Mouse (Mus musculus) spleen, postnatal 10 days (tissue): ENCODE data around the gene Maged2.
"Not testable (repeated sequence)": the region's sequence is repeated elsewhere in the genome, so short reads cannot be mapped to it uniquely, and the experiment has no call there.

Experiments used
- DNase-seq, 2 experiments: peaks; one replicate each; pipeline ENCODE4 v3.0.0; 2021 to 2022; ENCODE audit warnings: low spot score in 2 of 2

Maged2 gene

DNA sequence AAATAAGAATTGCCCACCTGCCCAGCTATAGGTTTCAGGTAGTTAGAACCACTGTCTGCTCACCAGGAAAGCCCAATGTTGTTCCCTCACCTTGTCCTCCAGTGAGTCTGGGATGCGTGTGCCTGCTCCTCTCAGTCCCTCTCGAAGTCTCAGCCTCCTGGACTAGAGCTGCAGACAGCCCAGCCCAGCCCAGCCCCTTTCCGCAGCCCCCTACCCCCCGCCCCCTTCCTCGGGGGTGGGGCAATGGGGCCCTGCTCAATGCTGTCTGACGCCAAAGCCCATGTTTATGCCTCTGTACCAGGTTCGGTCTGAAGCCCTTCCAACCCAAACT is at the start of gene Maged2:
Gene Maged2 (minus strand): TSS at position 207 of the 331 bp plus-strand sequence.
- no peak for DNase-seq

DNA sequence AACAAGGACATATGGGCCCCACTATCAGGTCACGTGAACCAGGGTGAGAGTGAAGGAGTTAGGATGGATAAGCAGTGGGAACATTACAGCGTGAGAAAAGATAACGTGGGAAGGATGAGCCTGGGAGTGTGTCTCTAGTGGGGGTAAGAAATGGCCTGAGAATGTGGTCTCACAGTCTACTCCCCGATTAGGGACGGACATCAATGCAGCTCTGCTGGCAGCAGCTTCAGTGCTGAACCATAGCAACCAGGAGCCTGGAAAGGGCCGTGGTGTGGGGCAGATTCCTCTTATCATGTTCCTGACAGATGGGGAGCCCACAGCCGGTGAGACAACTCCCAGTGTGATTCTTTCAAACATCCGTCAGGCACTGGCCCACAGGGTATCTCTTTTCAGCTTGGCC is 34.1 kb upstream of the Maged2 start:
- DNase-seq: no peak

DNA sequence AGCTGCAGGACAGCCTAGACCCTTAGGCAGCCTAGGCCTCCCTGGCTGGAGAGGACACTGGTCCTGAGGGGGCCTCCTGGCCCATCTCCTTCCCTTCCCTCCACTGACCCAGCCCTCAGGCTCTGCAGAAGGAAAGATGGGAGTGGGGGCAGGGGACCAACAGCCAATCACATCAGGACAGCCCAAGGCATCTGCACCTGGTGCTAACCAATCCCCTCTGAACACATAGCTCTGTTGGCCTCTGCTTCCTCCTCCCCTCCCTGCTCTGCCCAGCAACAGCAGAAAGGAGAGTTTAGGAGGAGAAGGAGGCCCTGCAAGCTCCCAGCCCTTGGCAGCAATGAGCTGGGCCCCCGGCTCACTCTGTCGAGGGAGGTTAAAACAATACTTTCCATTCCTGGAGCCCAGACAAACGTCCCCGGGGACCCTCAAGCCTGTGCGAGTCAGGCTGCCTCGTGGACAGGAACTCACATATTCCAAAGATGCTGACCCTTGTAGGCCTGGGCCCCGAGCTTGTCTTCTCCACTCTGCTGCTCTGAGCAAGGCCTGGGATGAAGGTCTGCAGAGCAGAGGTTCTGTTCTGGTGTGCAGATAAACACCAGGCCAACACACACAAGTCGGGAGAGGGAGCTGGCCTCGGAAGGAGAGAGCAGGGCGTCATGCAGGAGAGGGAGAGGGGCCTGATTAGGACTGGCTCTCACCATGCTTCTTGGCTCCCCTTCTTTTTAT is 31.5 kb upstream of the Maged2 start:
- DNase-seq: not testable (repeated sequence)

DNA sequence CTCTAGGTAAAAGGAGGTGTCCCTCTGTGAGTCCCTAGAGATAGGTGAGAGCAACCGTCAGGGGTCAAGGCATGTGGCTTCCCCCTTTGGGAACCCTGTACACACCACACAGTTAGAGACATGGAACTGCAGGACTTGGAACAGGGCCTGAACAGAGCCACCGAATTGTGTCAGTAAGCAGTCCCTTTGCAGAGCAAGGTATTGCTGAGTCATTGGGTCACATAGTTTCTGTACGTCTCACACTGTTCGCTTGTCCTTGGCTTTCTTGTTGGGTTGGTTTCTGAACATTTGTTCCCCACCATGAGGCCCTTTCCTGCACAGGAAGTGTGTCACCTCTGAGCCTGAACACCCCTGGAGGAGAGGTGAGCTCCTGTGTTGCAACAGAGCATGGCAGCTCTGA is 29.1 kb upstream of the Maged2 start:
- not testable (repeated sequence) for DNase-seq

DNA sequence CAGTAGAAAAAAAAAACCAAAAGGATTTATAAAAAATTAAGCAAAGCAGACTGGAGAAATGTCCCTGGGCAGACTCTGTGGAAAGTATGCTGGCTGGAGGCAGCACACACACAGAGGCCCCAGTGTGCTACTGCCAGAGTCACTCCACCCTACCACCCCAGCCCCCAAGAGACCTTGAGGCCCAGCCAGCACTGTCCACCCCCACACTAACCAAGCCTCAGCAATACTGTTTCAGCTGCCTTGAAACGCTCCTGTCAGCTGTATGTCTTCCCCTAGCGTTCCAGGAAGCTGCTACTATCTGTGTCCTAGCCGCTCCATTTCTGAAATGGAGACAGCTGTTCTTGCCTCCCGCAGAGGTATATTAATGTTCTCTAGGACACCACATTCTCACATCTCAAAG is 16.2 kb upstream of the Maged2 start:
- DNase-seq: no peak

DNA sequence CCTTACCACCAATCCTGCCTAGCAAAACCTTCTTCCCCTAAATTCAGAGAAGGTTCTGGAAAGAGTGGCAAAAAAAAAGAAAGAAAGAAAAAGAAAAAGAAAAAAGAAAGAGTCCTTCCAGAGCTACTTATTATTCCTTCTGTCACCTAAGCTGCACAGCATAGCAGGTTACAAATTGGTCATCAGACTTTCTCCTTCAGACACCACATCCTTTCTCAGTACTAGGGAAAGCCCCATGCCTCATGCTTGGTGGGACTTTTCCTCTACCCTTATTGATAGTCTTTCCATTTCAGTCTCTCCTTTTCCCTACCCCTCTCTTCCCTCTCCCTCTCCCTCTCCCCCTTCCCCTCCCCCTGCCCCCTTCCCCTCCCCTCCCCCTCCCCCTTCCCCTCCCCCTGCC is 3.1 kb upstream of the Maged2 start:
- no peak for DNase-seq

DNA sequence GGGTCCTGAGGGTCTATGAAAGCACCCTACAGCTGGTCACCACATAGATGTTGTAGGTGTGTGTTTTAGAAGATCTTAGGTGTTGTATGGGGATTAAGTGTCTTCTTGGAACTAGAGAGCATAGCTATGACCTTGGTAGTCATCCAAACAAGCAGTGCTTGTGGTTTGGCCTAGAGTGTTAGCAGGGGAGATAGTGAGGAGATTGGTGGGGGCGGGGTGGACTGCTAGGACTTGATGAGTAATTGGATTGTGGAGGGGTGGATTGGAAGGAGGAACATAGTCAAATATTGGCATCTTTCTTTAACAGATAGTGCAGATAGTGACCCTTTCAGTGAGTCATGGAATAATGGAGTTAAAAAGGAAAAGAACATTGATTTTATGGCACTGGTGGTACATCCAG is 1.5 kb upstream of the Maged2 start:
- no peak for DNase-seq

DNA sequence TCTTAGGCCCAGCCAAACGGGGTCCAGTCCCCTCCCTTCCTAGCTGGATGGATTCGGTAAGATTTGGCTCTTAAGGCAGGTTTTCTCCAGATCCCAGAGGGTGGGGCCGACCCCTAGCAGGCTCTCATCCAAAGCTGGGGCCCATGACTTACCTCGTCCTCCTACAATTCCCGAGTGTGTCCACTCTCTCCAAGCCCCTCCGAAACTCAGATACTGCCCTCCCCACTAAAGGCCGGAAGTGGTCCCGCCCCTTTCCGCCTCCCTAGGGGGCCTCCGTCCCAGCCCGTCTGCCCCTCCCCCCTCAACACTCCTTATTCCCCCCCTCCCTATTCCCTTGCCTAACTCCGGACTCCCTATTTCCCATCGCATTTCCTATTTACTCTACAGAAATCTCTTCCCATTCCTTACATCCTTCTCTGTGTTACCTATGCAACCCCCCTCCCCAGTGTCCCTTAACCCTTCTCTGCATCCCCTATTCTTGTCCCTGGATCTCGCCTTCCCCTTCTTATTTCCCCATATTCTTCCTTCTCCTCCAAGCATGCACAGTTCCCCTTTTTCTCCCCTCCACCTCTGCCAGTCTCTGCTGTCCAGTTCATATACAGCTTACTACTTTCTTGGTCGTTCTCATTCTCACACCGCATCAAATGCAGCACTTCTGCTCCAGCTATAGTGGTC is 544 bp downstream of the Maged2 start:
- DNase-seq: no peak

DNA sequence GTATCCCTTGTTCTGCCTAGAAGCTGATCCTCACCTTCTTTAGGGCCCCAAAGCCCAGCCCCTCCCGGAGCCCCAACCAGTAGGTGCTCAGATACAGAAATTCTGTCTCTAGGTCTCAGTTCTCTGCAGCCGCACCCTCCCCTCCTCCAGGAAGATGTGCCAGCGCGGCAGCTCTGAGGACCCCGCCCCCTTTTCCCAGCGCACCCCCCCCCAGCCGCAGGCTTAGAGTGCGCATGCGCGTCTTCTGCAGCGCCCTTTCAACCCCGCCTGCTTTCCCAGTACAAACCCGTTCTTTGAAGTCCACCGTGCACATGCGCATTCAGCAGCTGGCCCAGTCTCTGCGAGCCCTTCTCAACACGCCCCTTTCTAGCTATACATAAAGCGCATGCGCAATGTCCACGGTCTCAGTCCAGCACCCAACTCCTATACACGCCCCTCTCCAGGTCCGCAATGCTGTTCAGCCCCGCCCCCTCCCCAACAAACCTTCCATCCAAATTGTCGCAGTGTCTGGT is 1.3 kb downstream of the Maged2 start:
- peak; percentile 19 to 75 for DNase-seq

DNA sequence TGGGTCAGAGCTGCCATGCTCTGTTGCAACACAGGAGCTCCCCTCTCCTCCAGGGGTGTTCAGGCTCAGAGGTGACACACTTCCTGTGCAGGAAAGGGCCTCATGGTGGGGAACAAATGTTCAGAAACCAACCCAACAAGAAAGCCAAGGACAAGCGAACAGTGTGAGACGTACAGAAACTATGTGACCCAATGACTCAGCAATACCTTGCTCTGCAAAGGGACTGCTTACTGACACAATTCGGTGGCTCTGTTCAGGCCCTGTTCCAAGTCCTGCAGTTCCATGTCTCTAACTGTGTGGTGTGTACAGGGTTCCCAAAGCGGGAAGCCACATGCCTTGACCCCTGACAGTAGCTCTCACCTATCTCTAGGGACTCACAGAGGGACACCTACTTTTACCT is 13.2 kb downstream of the Maged2 start:
- not testable (repeated sequence) for DNase-seq

DNA sequence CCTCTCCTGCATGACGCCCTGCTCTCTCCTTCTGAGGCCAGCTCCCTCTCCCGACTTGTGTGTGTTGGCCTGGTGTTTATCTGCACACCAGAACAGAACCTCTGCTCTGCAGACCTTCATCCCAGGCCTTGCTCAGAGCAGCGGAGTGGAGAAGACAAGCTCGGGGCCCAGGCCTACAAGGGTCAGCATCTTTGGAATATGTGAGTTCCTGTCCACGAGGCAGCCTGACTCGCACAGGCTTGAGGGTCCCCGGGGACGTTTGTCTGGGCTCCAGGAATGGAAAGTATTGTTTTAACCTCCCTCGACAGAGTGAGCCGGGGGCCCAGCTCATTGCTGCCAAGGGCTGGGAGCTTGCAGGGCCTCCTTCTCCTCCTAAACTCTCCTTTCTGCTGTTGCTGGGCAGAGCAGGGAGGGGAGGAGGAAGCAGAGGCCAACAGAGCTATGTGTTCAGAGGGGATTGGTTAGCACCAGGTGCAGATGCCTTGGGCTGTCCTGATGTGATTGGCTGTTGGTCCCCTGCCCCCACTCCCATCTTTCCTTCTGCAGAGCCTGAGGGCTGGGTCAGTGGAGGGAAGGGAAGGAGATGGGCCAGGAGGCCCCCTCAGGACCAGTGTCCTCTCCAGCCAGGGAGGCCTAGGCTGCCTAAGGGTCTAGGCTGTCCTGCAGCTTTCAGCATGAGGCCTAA is 15.5 kb downstream of the Maged2 start:
- not testable (repeated sequence) for DNase-seq
